Mouse (Mus musculus) CD8-positive naive resting alpha-beta T cell, adult 2 months (primary cell): ENCODE measurements around the gene Ttyh1.

Experiments
- DNase-seq, 2 experiments: peaks; one replicate each; pipeline ENCODE4 v3.0.0; 2022; ENCODE audit warnings: low read depth in 2 of 2, low spot score in 2 of 2

Gene Ttyh1

GRCm38 (mm10) chr7:4164090-4164910, 45.1 kb downstream of the Ttyh1 start, which contains the start of gene Cdc42ep5:
Gene Cdc42ep5 (minus strand): TSS chr7:4164860.
- DNase-seq: no peak

DNA sequence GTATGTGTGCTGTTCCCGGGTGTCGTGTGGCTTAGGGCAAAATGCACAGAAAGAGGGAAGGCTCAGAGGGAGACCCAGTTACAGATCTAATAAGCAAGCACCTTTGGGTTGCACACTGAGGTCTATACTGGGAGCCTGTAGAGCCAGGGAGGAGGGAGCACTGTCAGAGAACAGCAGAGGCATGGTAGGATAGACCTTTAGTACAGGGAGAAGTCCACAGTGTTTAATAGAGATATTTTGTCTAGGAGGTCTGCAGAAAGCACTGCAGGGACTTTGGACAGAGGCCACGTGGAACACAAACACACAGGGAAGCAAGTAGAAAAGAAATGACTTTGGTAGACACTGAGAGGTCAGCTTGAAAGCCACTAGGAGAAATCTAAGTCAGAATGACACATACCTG, 46.1 kb downstream of the Ttyh1 start:
- DNase-seq: no peak

DNA sequence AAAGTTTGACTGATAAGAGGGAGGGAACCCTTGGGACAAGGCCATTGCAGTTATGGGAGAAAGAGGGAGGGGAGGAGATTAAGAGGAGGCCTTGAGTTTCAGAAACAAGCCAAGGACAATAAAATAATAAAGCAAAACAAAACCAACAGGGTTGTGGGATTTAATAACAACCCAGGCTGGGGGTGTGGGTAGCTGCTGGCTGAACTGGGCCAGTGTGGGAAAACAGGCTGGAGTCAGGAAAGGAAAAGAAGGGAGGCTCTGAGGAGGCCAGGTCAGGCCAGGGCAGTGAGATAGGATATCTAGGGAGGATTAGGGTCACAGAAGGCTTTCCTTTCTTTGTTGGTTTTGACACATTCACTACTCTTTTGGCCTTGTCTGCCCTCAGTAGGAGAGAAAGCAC, 47.9 kb downstream of the Ttyh1 start:
- DNase-seq: no peak

- DNase-seq: no peak
These were observed 51.2 kb downstream of the Ttyh1 start for GRCm38 (mm10) chr7:4170193-4170938.

DNA sequence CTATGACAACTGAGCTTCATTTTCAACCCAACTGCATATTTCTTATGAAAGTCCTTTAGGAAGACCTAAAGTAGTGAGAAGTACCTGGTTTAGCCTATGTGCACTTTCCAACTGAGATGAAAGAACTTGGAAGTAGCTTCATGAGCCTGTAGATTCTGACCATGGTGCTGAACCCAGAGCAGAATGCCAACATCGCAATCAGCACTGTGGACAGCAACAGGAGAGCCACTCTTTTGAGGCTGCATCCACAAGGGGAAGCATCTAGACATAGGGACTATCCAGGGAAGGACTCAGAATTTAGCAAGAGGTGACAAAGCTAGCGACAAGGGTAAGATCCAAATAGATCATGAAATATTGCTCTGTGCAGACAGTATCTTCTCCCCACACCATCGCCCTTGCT, 59.2 kb downstream of the Ttyh1 start:
- DNase-seq: no peak
